Mouse (Mus musculus): ENCODE results near the gene Pik3ca. TPM values are rescaled to one million over a fixed set of nuclear protein-coding genes. Genes with fewer than 3 reads are reported as not detected.

Gene Pik3ca
- polyA plus RNA-seq, 1 experiment from 2014 or later = 8.7 TPM

Other genes starting within 250 kb of the Pik3ca start
- 5.1 and 6.0 TPM in 2 replicates for gene Zmat3, start 31.7 kb upstream of the Pik3ca start, polyA plus RNA-seq (2016; fragmentation: Nextera tagmentation; extraction: Ambion mirVana)
- not detected in 2 replicates for gene Kcnmb3, start 94.6 kb downstream of the Pik3ca start, polyA plus RNA-seq (2016; fragmentation: Nextera tagmentation; extraction: Ambion mirVana)
- 27.2 and 34.1 TPM in 2 replicates for gene Zfp639, start 112.6 kb downstream of the Pik3ca start, polyA plus RNA-seq (2016; fragmentation: Nextera tagmentation; extraction: Ambion mirVana)
- gene Mfn1, start 131.8 kb downstream of the Pik3ca start, polyA plus RNA-seq (2016; fragmentation: Nextera tagmentation; extraction: Ambion mirVana) = 71.3 and 85.5 TPM in 2 replicates
- 50.5 and 50.7 TPM in 2 replicates for gene Gnb4, start 218.9 kb downstream of the Pik3ca start, polyA plus RNA-seq (2016; fragmentation: Nextera tagmentation; extraction: Ambion mirVana)

All from heart, embryonic 12.5 days (tissue).